Mouse (Mus musculus): ENCODE data around the gene Rspo4. TPM values are rescaled to one million over a fixed set of nuclear protein-coding genes. Genes with fewer than 3 reads are reported as not detected.
A peak's percentile ranks its signal among the peaks of the same experiment; 100 is the strongest.

The Rspo4 gene
- total RNA-seq (2022) = not detected

GRCm38 (mm10) chr2:151842648-151843226, at the start of gene Rspo4:
TSS of gene Rspo4 (plus strand) at chr2:151842927.
- DNase-seq (ENCODE audit: low spot score) = no peak

DNA sequence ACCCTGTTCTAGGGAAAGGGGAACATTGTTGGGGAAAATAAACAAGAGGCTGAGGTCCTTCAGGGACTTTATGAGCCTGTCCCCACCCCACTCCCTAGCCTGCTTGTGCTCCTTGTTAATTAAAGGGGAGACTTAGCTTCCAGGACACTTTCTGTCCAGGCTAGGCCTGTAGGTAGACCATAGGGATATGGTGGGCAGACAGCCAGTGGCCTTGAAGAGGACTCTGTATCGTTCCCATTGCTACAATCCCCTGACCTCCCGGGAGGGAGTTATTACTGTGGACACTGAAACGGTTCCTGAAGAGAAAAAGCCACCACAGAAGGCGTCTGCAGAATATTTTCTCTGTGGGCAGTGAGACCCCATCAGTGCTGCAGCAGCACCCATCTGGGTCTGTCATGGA, 27.1 kb upstream of the Rspo4 start:
- no peak for DNase-seq (ENCODE audit: low spot score)

- no peak for DNase-seq (ENCODE audit: low spot score)
These were observed 19.6 kb downstream of the Rspo4 start for GRCm38 (mm10) chr2:151862257-151862810.

GRCm38 (mm10) chr2:151864941-151865340, 22.2 kb downstream of the Rspo4 start:
- DNase-seq (ENCODE audit: low spot score) = no peak

- no peak for DNase-seq (ENCODE audit: low spot score)
These were observed 23.8 kb downstream of the Rspo4 start for GRCm38 (mm10) chr2:151866487-151866886.

- no peak for DNase-seq (ENCODE audit: low spot score)
These were observed 25.5 kb downstream of the Rspo4 start for GRCm38 (mm10) chr2:151868196-151868595.

- peak; percentile 9 for DNase-seq (ENCODE audit: low spot score)
These were observed 31.8 kb downstream of the Rspo4 start for GRCm38 (mm10) chr2:151874551-151874950.

DNA sequence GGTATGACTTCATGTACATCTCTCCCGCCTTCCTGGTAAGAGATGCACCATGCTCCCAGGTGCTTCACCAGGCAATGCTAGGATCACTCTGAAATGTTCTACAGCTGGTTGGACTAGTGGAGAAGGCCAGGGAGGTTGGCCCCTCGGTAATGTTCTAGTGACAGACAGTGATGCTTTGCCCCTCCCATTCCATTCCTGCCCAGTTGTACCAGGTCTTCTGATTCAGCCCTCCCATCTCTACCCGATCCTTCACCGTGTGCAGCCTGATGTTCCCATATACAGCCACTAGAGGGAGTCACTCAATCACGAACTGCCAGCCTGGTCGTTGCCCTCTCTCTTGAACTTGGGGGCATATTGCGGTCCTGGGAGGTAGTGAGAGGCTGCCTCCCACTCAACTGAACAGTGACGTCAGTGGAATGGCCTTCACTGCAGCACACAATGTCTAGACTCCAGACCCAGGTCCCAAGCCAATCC, 33.3 kb downstream of the Rspo4 start:
- peak; percentile 36 for DNase-seq (ENCODE audit: low spot score)

DNA sequence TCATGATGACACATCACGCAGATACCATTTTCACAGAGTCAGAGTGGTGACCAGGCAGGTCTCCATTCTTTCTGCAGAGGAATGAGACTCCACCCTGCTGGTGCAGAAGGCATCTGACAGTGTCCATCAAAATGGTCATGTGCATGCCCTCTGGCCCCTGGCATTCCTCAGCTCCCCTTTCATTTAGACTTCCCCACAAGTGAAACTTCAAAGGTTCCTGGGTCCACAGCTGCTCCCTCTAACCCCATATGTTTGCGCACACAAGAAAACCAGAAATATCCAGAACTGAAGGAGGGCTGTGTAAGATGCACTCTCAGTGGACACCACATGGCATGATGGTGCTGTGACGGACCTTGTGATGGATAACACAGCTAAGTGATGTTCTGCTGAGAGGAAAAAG, 35.9 kb downstream of the Rspo4 start:
- no peak for DNase-seq (ENCODE audit: low spot score)

DNA sequence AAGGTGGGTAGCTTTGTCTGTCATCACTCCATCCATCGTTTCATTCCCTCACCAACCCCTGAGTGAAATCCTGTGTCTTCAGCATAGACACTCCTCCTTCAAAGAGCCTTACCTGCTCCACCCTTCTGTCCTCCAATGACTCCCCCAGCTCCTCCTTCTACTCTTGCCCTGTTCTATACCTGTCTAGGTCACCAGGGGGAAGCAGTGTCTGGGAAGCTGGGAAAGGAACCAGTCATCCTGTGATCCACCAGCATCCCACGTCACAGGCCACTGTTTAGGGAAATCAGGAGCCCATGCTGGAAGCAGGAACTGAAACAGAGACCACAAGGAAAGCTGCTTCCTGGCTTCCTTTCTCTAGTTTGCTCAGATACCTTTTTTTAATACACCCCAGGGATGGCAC, 37.0 kb downstream of the Rspo4 start:
- DNase-seq (ENCODE audit: low spot score) = no peak

- no peak for DNase-seq (ENCODE audit: low spot score)
These were observed 48.3 kb downstream of the Rspo4 start for GRCm38 (mm10) chr2:151891031-151891430.

GRCm38 (mm10) chr2:151893122-151893774, 50.5 kb downstream of the Rspo4 start:
- no peak for DNase-seq (ENCODE audit: low spot score)

DNA sequence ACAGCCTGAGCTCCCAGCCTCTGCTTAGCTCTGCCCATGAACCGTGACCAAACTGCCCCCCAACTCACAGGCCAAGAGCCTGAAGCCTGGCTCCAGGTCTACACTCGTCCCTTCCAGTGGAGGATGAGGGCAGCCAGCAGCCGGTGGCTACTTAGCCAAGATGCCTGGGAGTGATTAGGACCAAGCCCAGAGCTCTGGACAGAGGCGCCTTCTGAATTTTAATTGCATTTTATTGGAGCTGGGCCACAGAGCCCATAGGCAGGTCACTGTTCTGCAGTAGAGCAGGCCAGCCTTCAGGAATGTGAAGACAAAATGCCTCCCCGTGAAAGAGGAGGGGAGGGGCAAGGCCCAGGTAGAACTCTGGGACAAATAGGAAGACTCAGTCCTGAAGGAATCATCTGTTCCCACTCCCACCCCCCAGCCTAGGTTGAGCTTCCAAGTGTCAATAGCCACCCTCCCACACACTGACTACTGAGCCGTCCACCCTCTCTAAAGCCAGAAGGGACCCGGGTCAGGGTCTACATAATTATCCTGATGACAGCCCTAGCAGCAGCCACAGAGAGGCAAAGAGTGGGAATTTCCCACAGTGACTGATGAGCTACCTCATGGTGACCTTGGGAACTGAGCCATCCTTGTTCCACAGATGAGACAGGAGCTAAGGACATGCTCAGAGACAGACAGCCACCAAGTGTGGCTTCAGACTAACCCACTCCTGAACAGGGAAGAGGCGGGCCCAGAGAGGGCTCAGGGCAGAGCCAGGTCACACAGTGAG, 51.7 kb downstream of the Rspo4 start:
- DNase-seq (ENCODE audit: low spot score) = no peak

DNA sequence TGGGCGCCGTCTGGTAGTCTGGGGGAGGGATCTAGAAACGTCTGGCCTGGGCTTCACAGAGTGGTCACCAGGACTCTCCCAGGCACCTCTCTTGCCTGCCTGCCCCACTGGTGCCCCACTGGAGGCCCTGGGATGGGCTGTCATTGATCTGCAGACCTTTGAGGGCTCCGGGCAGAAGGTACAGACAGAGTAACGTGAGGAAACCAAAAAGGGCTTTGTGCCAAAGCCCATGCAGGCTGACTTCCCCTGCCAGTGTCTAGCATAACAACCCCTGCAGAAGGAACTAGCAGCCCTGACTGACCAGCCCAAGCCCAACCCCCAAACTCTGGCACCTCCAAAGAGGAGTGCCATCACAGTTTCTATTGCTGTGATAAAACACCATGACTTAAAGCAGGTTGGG, 53.2 kb downstream of the Rspo4 start:
- no peak for DNase-seq (ENCODE audit: low spot score)

- no peak for DNase-seq (ENCODE audit: low spot score)
These were observed 55.4 kb downstream of the Rspo4 start for GRCm38 (mm10) chr2:151898106-151898505.

DNA sequence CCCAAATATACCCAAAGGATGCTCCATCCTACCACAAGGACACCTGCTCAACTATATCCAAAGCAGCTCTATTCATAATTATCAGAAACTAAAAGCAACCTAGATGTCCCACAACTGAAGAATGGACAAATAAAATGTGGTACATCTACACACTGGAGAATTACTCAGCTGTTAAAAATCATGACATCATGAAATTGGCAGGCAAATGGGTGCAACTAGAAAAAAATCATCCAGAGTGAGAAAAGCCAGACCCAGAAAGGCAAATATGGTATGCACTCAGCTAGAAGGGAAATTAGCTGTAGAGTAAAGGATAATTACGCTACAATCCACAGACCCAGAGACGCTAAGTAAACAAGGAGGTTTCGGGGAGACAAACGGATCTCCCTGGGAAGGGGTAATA, 58.1 kb downstream of the Rspo4 start:
- DNase-seq (ENCODE audit: low spot score) = no peak

- no peak for DNase-seq (ENCODE audit: low spot score)
These were observed 60.5 kb downstream of the Rspo4 start for GRCm38 (mm10) chr2:151903267-151903666.

GRCm38 (mm10) chr2:151903933-151904332, 61.2 kb downstream of the Rspo4 start:
- DNase-seq (ENCODE audit: low spot score) = no peak

- no peak for DNase-seq (ENCODE audit: low spot score)
These were observed 61.9 kb downstream of the Rspo4 start for GRCm38 (mm10) chr2:151904636-151905035.

GRCm38 (mm10) chr2:151907020-151907419, 64.3 kb downstream of the Rspo4 start:
- no peak for DNase-seq (ENCODE audit: low spot score)

- DNase-seq (ENCODE audit: low spot score) = no peak
These were observed 66.7 kb downstream of the Rspo4 start for GRCm38 (mm10) chr2:151909386-151909785.

DNA sequence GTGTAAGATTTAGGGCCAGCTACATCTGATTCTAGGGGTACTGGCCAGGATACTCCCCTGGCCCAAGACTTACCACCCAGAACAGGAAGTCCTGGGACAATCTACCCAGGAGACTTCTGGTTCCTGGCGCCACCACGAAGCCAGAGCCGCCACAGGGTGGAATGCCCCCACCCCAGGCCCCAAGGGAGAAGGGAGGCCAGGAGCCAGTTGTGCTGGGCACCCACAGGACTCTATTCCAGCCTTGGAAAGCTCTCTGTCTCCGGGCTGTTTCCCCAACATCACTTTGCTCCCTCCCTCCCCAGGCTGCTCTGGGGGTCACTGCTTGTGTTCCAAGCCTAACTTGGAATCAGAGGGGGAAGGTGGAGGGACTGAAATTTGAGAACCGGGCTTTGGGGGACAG, 67.8 kb downstream of the Rspo4 start:
- no peak for DNase-seq (ENCODE audit: low spot score)

Data from heart, adult 8-10 months (tissue).